Mouse (Mus musculus) midbrain, postnatal 0 days (tissue): ENCODE measurements around the gene Gli3. TPM values are rescaled to one million over a fixed set of nuclear protein-coding genes. Genes with fewer than 3 reads are reported as not detected.

Experiments
- ATAC-seq: fragments of 200-750 bp; cut with Nextera tagmentation; 2 replicates; pipeline ENCODE4 v1.8.0; 2017; ENCODE audit warnings: moderate number of reproducible peaks, mild to moderate bottlenecking, moderate TSS enrichment, moderate library complexity; ENCODE audit not compliant: low FRiP score
- DNase-seq: peaks from one replicate; pipeline ENCODE4 v3.0.0-alpha.2; 2015; ENCODE audit warnings: low spot score
- H3K27ac ChIP-seq: fragments of 300-500 bp; sonication (generic); 2 replicates; pipeline ENCODE4 v1.5.1; 2014; ENCODE audit warnings: low read depth, mild to moderate bottlenecking, low read length, mixed read lengths
- H3K27me3 ChIP-seq: fragments of 300-500 bp; sonication (generic); 2 replicates; pipeline ENCODE4 v1.6.1; 2014; ENCODE audit warnings: low read length, control low read depth, mixed read lengths; ENCODE audit not compliant: insufficient read depth
- H3K36me3 ChIP-seq: fragments of 300-500 bp; sonication (generic); 2 replicates; pipeline ENCODE4 v1.6.1; 2014; ENCODE audit warnings: low read length, control low read depth, mixed read lengths; ENCODE audit not compliant: insufficient read depth
- H3K4me1 ChIP-seq: fragments of 300-500 bp; sonication (generic); 2 replicates; pipeline ENCODE4 v1.6.1; 2014; ENCODE audit warnings: mild to moderate bottlenecking, control low read depth, antibody characterized with exemption, low read length, mixed read lengths; ENCODE audit not compliant: insufficient read depth
- H3K4me2 ChIP-seq: fragments of 300-500 bp; sonication (generic); 2 replicates; pipeline ENCODE4 v1.6.1; 2014; ENCODE audit warnings: low read depth, mild to moderate bottlenecking, low read length, mixed read lengths; ENCODE audit not compliant: poor library complexity, severe bottlenecking
- H3K4me3 ChIP-seq: fragments of 300-500 bp; sonication (generic); 2 replicates; pipeline ENCODE4 v1.5.1; 2014; ENCODE audit warnings: low read depth, mild to moderate bottlenecking, low read length, moderate library complexity
- H3K9ac ChIP-seq: fragments of 300-500 bp; sonication (generic); replicated peaks from 2 replicates; pipeline ENCODE4 v1.6.1; 2014; ENCODE audit warnings: mild to moderate bottlenecking, low read length, moderate library complexity, mixed read lengths; ENCODE audit not compliant: poor library complexity, severe bottlenecking
- H3K9me3 ChIP-seq: fragments of 300-500 bp; sonication (generic); 2 replicates; pipeline ENCODE4 v1.6.1; 2016; ENCODE audit warnings: low read length, control low read depth
- CTCF ChIP-seq: IDR thresholded peaks from 2 replicates; pipeline ENCODE4 v1.5.1; 2016; ENCODE audit warnings: antibody characterized with exemption, mild to moderate bottlenecking
- WGBS: fragments of 180-500 bp; shearing (Covaris S2); extraction: QIAGEN DNeasy Blood & Tissue Kit; methylation state at CpG from one replicate; pipeline ENCODE4 v1.1.7; 2014; 5-methylcytosine and 5-hydroxymethylcytosine counted together
- polyA plus RNA-seq: library from polyadenylated mRNA; unstranded; fragments of >200 nt; fragmentation: Nextera tagmentation; extraction: Ambion mirVana; gene quantifications from 2 replicates; pipeline ENCODE4 v1.2.1, GENCODE M21; 2015
- total RNA-seq: library from RNA; depleted of rRNA; stranded (reverse); fragments of >200 nt; gene quantifications from 2 replicates; pipeline ENCODE4 v1.2.3, GENCODE M21; 2014

Gli3 gene
- total and polyA plus RNA-seq, 2 experiments from 2014 or later: 3.9 to 9.2 TPM

- ATAC-seq (no peak), DNase-seq (no peak)
- TF ChIP-seq CTCF: no peak
- H3K4me3 ChIP-seq: no peak overlapping the region
- H3K4me1 ChIP-seq: peaks cover 4% of the 10 kb centered on the region
- no peak overlapping the region for H3K9ac ChIP-seq
- H3K27me3 ChIP-seq: no peaks in the 10 kb centered on the region
- H3K9me3 ChIP-seq: no peaks in the 10 kb centered on the region
- no peaks in the 10 kb centered on the region for H3K36me3 ChIP-seq
- no peak overlapping the region for H3K4me2 ChIP-seq
- WGBS: 52% methylated on average over 3 of the region's 3 CpGs
- H3K27ac ChIP-seq: no peak overlapping the region
These were observed 154.4 kb downstream of the Gli3 start for GRCm38 (mm10) chr13:15617423-15617822.

DNA sequence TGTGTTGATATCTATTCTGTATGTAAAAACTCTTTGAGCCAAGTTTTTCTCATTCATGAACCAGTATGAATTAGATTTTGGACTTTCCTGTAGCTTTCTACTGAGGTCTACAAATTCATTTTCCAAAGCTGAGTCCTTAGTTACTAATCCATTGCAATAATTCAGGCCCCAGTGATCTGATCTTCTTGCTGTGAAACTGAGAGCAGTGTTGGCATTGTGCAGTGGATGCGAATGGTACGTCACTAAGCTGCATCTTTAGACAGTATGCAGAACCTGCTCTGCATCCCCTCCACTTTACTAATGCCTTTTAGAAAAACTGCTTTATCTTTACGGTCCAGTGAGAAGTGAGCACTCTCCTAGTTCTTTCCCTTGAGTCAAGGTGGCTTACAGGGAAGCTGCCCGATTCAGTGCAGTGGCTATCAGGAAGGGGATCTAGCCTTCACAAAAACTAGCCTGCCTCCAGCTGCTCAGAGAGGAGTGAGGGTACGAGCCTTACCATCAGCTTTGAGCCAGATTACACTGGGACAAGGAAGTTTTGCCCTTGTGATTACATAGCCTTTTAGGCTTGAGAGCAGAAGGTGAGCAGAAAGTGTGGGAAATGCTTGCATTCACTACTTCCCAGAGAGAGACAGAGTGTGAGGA is 155.1 kb downstream of the Gli3 start:
- ATAC-seq (no peak), DNase-seq (no peak)
- 42% methylated on average over 5 of the region's 5 CpGs for WGBS
- Histone ChIP-seq H3K4me2 (no peak overlapping the region), H3K9ac (no peak overlapping the region), H3K4me1 (peaks cover 4% of the 10 kb centered on the region), H3K4me3 (no peak overlapping the region), H3K36me3 (no peaks in the 10 kb centered on the region), H3K27me3 (no peaks in the 10 kb centered on the region), H3K27ac (no peak overlapping the region), H3K9me3 (no peaks in the 10 kb centered on the region)
- no peak for TF ChIP-seq CTCF

- 12% methylated on average over 7 of the region's 7 CpGs for WGBS
These were observed 158.0 kb downstream of the Gli3 start for GRCm38 (mm10) chr13:15621009-15621408.

DNA sequence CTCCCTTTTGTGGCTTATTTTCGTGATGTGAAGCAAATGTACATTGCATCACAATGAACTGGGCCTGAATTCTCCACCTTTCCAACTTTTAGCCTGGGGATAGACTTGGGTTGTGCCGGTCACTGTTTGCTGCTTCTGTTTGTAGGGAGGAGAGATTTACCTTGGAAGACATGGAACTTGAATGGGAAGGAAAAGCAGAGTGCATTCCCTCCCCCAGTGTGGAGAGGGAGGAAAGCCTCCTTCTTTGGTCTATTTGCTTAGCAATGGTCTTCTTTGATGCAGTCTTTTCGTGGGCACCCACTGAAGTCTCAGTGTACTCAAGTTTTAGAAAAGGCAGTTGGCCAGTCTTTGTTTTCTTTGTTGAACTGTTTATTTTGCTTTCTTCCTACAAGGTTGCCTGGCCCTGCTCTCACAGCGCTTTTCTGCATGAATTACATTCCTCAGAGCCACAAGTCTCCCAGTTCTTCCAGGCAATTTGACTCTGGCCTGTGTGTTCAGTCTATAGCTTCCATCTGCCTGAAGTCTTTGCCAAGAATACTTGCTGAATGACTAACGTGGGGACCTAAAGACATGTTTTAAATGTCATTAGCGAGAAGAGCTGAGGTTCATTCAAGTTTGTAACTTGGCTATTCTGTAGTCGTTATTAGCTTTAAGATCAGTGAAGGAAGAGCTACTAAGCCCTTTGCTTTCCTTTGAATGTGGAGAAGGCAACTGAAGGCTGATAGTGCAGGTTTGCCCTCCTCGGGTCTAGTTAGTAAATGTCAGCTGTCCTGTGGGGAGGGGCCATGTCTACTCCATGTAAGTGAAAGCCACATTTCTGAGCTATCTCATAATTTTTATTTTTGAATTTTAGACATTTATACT is 161.7 kb downstream of the Gli3 start:
- DNase-seq: peak; percentile 63

More at GRCm38 (mm10) chr13:15621009-15621408, 158.0 kb downstream of the Gli3 start:
- Histone ChIP-seq H3K9ac (no peak overlapping the region), H3K27ac (no peak overlapping the region), H3K4me1 (peaks cover 10% of the 10 kb centered on the region), H3K4me3 (peak overlapping the region; percentile 5; the same call in 1 of the 2 replicates), H3K27me3 (no peaks in the 10 kb centered on the region), H3K36me3 (no peaks in the 10 kb centered on the region), H3K4me2 (peak overlapping the region; percentile 33), H3K9me3 (no peaks in the 10 kb centered on the region)
- TF ChIP-seq CTCF: no peak
- ATAC-seq: no peak
- DNase-seq: peak; percentile 50

GRCm38 (mm10) chr13:15641548-15641947 is 178.5 kb downstream of the Gli3 start:
- Histone ChIP-seq H3K27me3 (no peaks in the 10 kb centered on the region), H3K4me1 (no peaks in the 10 kb centered on the region), H3K9me3 (no peaks in the 10 kb centered on the region), H3K36me3 (no peaks in the 10 kb centered on the region), H3K4me2 (no peak overlapping the region), H3K9ac (no peak overlapping the region), H3K27ac (no peak overlapping the region), H3K4me3 (no peak overlapping the region)
- WGBS: 96% methylated on average over 1 of the region's 1 CpGs
- ATAC-seq: no peak
- no peak for TF ChIP-seq CTCF
- no peak for DNase-seq

More for the DNA sequence above, 161.7 kb downstream of the Gli3 start:
- Histone ChIP-seq H3K27me3 (no peaks in the 10 kb centered on the region), H3K9me3 (no peaks in the 10 kb centered on the region), H3K27ac (no peak overlapping the region), H3K4me1 (peaks cover 10% of the 10 kb centered on the region), H3K4me3 (no peak overlapping the region), H3K9ac (no peak overlapping the region), H3K36me3 (no peaks in the 10 kb centered on the region), H3K4me2 (no peak overlapping the region)
- no peak for TF ChIP-seq CTCF
- WGBS: 31% methylated on average over 8 of the region's 8 CpGs
- ATAC-seq: no peak

DNA sequence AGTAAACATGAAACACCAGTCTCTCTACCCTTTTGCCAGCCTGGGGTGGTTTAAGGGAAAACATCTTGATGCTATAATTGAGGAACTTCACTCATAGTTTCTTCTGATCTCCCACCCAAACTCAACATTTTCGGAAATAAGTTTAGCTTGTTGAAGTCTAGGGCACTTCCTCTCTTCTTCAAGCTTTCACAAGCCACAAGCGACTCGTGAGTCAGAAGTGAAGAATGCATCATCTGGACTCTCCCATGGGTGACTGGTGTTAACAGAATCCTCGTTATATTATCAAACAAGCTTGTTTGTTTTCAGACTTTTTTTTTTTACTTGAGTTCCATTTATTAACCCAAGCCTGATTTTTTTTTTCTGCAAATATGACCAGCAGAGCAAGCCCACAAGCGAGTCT is 197.5 kb downstream of the Gli3 start:
- Histone ChIP-seq H3K36me3 (no peaks in the 10 kb centered on the region), H3K4me3 (no peak overlapping the region), H3K27ac (no peak overlapping the region), H3K9me3 (no peaks in the 10 kb centered on the region), H3K4me1 (no peaks in the 10 kb centered on the region), H3K27me3 (no peaks in the 10 kb centered on the region), H3K9ac (no peak overlapping the region), H3K4me2 (no peak overlapping the region)
- TF ChIP-seq CTCF: no peak
- DNase-seq (no peak), ATAC-seq (no peak)
- WGBS: 92% methylated on average over 5 of the region's 5 CpGs
